Mouse (Mus musculus) thymus, adult 2 months (tissue): ENCODE measurements at regions not wholly inside any gene's neighbourhood (a gene's known extent, or its start where the extent isn't known, plus 50 kb on each side); places are given as distances from the start of the nearest gene placed in this dataset.

ENCODE experiments used
- CTCF ChIP-seq: fragments of 200-500 bp; IDR thresholded peaks from 2 replicates; pipeline ENCODE4 v1.5.1; 2012; ENCODE audit warnings: mild to moderate bottlenecking, control low read depth, low read length, moderate library complexity, borderline replicate concordance; ENCODE audit not compliant: control insufficient read depth, poor library complexity, insufficient read depth; ENCODE audit errors: extremely low read depth
- POLR2A ChIP-seq: fragments of 200-500 bp; IDR thresholded peaks from 2 replicates; pipeline ENCODE4 v1.6.1; 2012; ENCODE audit warnings: mild to moderate bottlenecking, low read length, control low read depth, moderate library complexity; ENCODE audit not compliant: control insufficient read depth, poor library complexity, insufficient read depth; ENCODE audit errors: extremely low read depth

GRCm38 (mm10) chr8:8308253-8308652 lies 352.8 kb downstream of the Efnb2 start:
- TF ChIP-seq POLR2A (no peak), CTCF (no peak)
